In genomic region chr10:105704472-105705235, GRCm38 (mm10) we compare ENCODE assay signal across 28 mouse cellular contexts.
A peak's percentile ranks its signal among the peaks of the same experiment; 100 is the strongest.
DNase-seq lines count a peak whose midpoint lies in the region; ATAC-seq lines count a peak whose summit lies in the region.
"Had no signal": no experiment of that assay in that cellular context is flagged by ENCODE, and none has a peak within 500 bp of the region (broad histone marks: within the 10 kb centered on the region; RNA-seq: fewer than 3 reads in every experiment).

No protein-coding gene starts in this region.

- ATAC-seq in kidney, embryonic 15.5 days (replicated peaks; ENCODE audit: low FRiP score): 0 out of 2 replicates have a peak, but pooled peaks have one; percentile 25
- ATAC-seq: activated CD4-positive, CD25-positive, alpha-beta regulatory T cell, adult 4 months; forebrain, embryonic 15.5 days; inflammation-experienced regulatory T-cells, adult 6 months had no signal

- H3K4me3 ChIP-seq in kidney, embryonic 15.5 days (replicated peaks): no peak overlapping the region
- H3K4me3 ChIP-seq: forebrain, embryonic 15.5 days; heart, embryonic 10.5 days; neural tube, embryonic 13.5 days had no signal

- 56% methylated on average over 6 of the region's 6 CpGs for WGBS in kidney, embryonic 15.5 days

- no peak overlapping the region for H3K9ac ChIP-seq in kidney, embryonic 15.5 days
- H3K9ac ChIP-seq: forebrain, embryonic 15.5 days; hindbrain, embryonic 14.5 days; liver, embryonic 14.5 days; neural tube, embryonic 13.5 days had no signal

- H3K4me1 ChIP-seq in kidney, embryonic 15.5 days: no peaks in the 10 kb centered on the region
- H3K4me1 ChIP-seq: forebrain, embryonic 15.5 days; heart, embryonic 10.5 days; neural tube, embryonic 13.5 days had no signal

- H3K27me3 ChIP-seq in kidney, embryonic 15.5 days: no peaks in the 10 kb centered on the region
- H3K27me3 ChIP-seq: forebrain, embryonic 15.5 days; neural tube, embryonic 13.5 days had no signal

- H3K36me3 ChIP-seq in kidney, embryonic 15.5 days: no peaks in the 10 kb centered on the region
- H3K36me3 ChIP-seq: forebrain, embryonic 15.5 days; heart, embryonic 10.5 days; neural tube, embryonic 13.5 days had no signal

- no peak overlapping the region for H3K4me2 ChIP-seq in kidney, embryonic 15.5 days
- H3K4me2 ChIP-seq: forebrain, embryonic 15.5 days; hindbrain, embryonic 14.5 days; neural tube, embryonic 13.5 days had no signal

- peak; percentile 58 to 66 for DNase-seq in cerebellum, postnatal 14 days
- no peak for DNase-seq in cerebellum, postnatal 4 days (ENCODE audit: low spot score in 2 of 2)
- no peak for DNase-seq in kidney, postnatal 14 days
- peak; percentile 27 for DNase-seq in Muller cell, postnatal 12 days (ENCODE audit: inconsistent ontology term)
- DNase-seq in brain, adult 2 months (ENCODE audit: low read depth, low spot score): peak; percentile 61
- DNase-seq in thymus, postnatal 25 days: no peak
- DNase-seq: adrenal gland, adult 2 months; adrenal gland, postnatal 36 days; B cell, adult 2 months; gastrocnemius, postnatal 25 days; heart, adult 11 months; heart, postnatal 36 days; kidney, adult 11 months; layer of hippocampus, postnatal 36 days; liver; lung, adult 2 months; lung, postnatal 10 days; spleen, adult 18-20 months; thymus, postnatal 14 days had no signal

- no peaks in the 10 kb centered on the region for H3K9me3 ChIP-seq in kidney, embryonic 15.5 days (replicated peaks)
- H3K9me3 ChIP-seq: forebrain, embryonic 15.5 days; heart, embryonic 10.5 days; neural tube, embryonic 13.5 days had no signal

- H3K27ac ChIP-seq in kidney, embryonic 15.5 days: no peak overlapping the region
- H3K27ac ChIP-seq: forebrain, embryonic 15.5 days; heart, embryonic 10.5 days; hindbrain, embryonic 14.5 days; liver, embryonic 14.5 days; macrophage; neural tube, embryonic 13.5 days had no signal

Comparison
In these comparisons a context has a peak if more than half of its experiments do, and no peak if none do; other contexts are left out.
1. DNase-seq: peak in cerebellum, postnatal 14 days (2 of 2), Muller cell, postnatal 12 days (single experiment) and brain, adult 2 months (single experiment); none in cerebellum, postnatal 4 days (0 of 2), kidney, postnatal 14 days (single experiment) and thymus, postnatal 25 days (single experiment).